Mouse (Mus musculus) CD4-positive, CD25-positive, alpha-beta regulatory T cell, adult 4 months (primary cell): ENCODE measurements at regions not wholly inside any gene's neighbourhood (a gene's known extent, or its start where the extent isn't known, plus 50 kb on each side); places are given as distances from the start of the nearest gene placed in this dataset.

ENCODE experiments used
- ATAC-seq: one replicate; pipeline ENCODE4 v1.8.0; 2017

- no peak for ATAC-seq
Observed at GRCm38 (mm10) chr14:24833211-24833610, 346.3 kb downstream of the Rps24 start.

- no peak for ATAC-seq
Observed at GRCm38 (mm10) chr14:24838219-24838618, 351.3 kb downstream of the Rps24 start.

- no peak for ATAC-seq
Observed at GRCm38 (mm10) chr14:24839056-24839455, 352.1 kb downstream of the Rps24 start.

- no peak for ATAC-seq
Observed at GRCm38 (mm10) chr14:24841715-24842496, 355.0 kb downstream of the Rps24 start.

GRCm38 (mm10) chr14:24843626-24844025 lies 356.7 kb downstream of the Rps24 start:
- no peak for ATAC-seq

GRCm38 (mm10) chr14:24850491-24850890 lies 363.6 kb downstream of the Rps24 start:
- no peak for ATAC-seq

- no peak for ATAC-seq
Observed at GRCm38 (mm10) chr14:24854459-24854858, 367.5 kb downstream of the Rps24 start.

GRCm38 (mm10) chr14:24862171-24862570 lies 375.2 kb downstream of the Rps24 start:
- ATAC-seq, result no peak

- ATAC-seq, result no peak
Observed at GRCm38 (mm10) chr14:24862661-24863060, 375.7 kb downstream of the Rps24 start.

- ATAC-seq, result no peak
Observed at GRCm38 (mm10) chr14:24863116-24863515, 376.2 kb downstream of the Rps24 start.

- no peak for ATAC-seq
Observed at GRCm38 (mm10) chr14:24865579-24866230, 378.8 kb downstream of the Rps24 start.

- no peak for ATAC-seq
Observed at GRCm38 (mm10) chr14:24867816-24868215, 380.9 kb downstream of the Rps24 start.

- no peak for ATAC-seq
Observed at GRCm38 (mm10) chr14:24868756-24869155, 381.8 kb downstream of the Rps24 start.

GRCm38 (mm10) chr14:24870246-24870645 lies 383.3 kb downstream of the Rps24 start:
- ATAC-seq, result no peak

GRCm38 (mm10) chr14:24871392-24871998 lies 384.6 kb downstream of the Rps24 start:
- ATAC-seq, result no peak

- no peak for ATAC-seq
Observed at GRCm38 (mm10) chr14:24872931-24873330, 386.0 kb downstream of the Rps24 start.

GRCm38 (mm10) chr14:24873406-24873805 lies 386.5 kb downstream of the Rps24 start:
- no peak for ATAC-seq

GRCm38 (mm10) chr14:24874426-24875155 lies 387.7 kb downstream of the Rps24 start:
- ATAC-seq, result no peak

GRCm38 (mm10) chr14:24875156-24875545 lies 388.2 kb downstream of the Rps24 start:
- ATAC-seq, result no peak

- ATAC-seq, result no peak
Observed at GRCm38 (mm10) chr14:24875934-24876333, 389.0 kb downstream of the Rps24 start.

- no peak for ATAC-seq
Observed at GRCm38 (mm10) chr14:24876508-24876907, 389.6 kb downstream of the Rps24 start.

- no peak for ATAC-seq
Observed at GRCm38 (mm10) chr14:24877853-24878252, 390.9 kb downstream of the Rps24 start.

GRCm38 (mm10) chr14:24886164-24886563 lies 399.2 kb downstream of the Rps24 start:
- ATAC-seq, result no peak
